ENCODE assay signal across 8 mouse cellular contexts in the genomic region with DNA sequence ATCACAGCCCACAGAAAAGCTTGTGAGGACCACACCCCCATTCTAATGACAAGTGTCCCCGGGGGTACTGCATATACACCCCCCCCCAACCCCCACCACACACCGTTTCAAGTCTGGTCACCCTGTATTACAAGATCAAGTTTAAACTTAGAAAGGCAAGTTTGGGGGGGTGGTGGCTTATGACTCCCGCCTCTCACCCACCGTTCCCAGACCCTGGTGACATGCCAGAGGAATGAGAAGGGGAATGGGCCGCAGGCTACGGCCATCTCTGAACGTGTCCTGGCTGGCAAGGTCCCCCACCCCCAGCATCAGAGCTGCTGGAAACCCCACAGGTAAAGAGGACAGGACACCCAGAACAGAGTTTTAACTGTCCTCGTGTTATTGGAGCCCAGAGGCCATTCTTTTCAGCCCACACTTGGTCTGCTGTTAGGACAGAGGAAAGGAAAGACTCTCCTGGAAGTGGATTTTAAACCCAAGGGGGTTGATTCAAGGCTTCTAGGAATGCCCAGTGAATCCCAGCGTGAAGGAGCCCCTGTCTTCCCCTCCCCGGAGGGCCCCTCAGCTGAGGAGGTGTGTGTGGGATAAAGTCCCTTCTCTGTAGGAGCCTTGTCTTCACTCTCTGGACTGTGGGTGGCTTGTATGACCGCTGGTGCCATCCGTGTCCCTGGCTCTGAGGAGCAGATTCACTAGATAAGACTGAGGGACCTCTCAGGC. TPM values are rescaled to one million over a fixed set of nuclear protein-coding genes. Genes with fewer than 3 reads are reported as not detected.
A peak's percentile ranks its signal among the peaks of the same experiment; 100 is the strongest.
DNase-seq lines count a peak whose midpoint lies in the region; ATAC-seq and TF ChIP-seq lines count a peak whose summit lies in the region.

No protein-coding gene starts in this region.

- 0 out of 2 replicates have a peak, but pooled peaks have one; percentile 15 for ATAC-seq in heart, embryonic 12.5 days (ENCODE audit: insufficient number of reproducible peaks, low FRiP score)
- no peak for ATAC-seq in heart, postnatal 0 days (ENCODE audit: insufficient read depth, low read depth)

- TF ChIP-seq EP300 in heart, postnatal 0 days (IDR thresholded peaks at IDR 0.05; ENCODE audit: low read depth) = no peak

- H3K27ac ChIP-seq in heart, embryonic 12.5 days (ENCODE audit: poor library complexity, severe bottlenecking) = peak overlapping the region; percentile 41; the same call in 1 of the 2 replicates
- H3K27ac ChIP-seq in heart, postnatal 0 days (ENCODE audit: low read depth) = peak overlapping the region; percentile 83

- no peaks in the 10 kb centered on the region for H3K36me3 ChIP-seq in heart, embryonic 12.5 days
- H3K36me3 ChIP-seq in heart, postnatal 0 days (replicated peaks; ENCODE audit: control insufficient read depth, insufficient read depth, low read length) = no peaks in the 10 kb centered on the region

- H3K4me2 ChIP-seq in heart, embryonic 12.5 days = peak overlapping the region; percentile 90
- H3K4me2 ChIP-seq in heart, postnatal 0 days (ENCODE audit: low read depth, low read length) = peak overlapping the region; percentile 81

- 19% methylated on average over 12 of the region's 12 CpGs for WGBS in heart, embryonic 12.5 days
- WGBS in heart, postnatal 0 days = 7% methylated on average over 12 of the region's 12 CpGs

- intact Hi-C loops in heart, postnatal 14 days (cut with DNase I) = no loop called here

- peaks cover 42% of the 10 kb centered on the region for H3K4me1 ChIP-seq in heart, embryonic 12.5 days (replicated peaks)
- peaks cover 30% of the 10 kb centered on the region for H3K4me1 ChIP-seq in heart, postnatal 0 days (ENCODE audit: control insufficient read depth, insufficient read depth)

- H3K27me3 ChIP-seq in heart, embryonic 12.5 days (replicated peaks) = no peaks in the 10 kb centered on the region
- no peaks in the 10 kb centered on the region for H3K27me3 ChIP-seq in heart, postnatal 0 days (ENCODE audit: control insufficient read depth, insufficient read depth, low read length)

- no peaks in the 10 kb centered on the region for H3K9me3 ChIP-seq in heart, embryonic 12.5 days (replicated peaks)
- no peaks in the 10 kb centered on the region for H3K9me3 ChIP-seq in heart, postnatal 0 days (replicated peaks; ENCODE audit: control insufficient read depth, low read length)

- no peak for DNase-seq in heart, postnatal 14 days
- peak; percentile 19 for DNase-seq in NIH3T3 (ENCODE audit: low read depth)
- peak; percentile 8 for DNase-seq in heart, postnatal 0 days (ENCODE audit: low spot score)
- peak; percentile 47 for DNase-seq in lung, postnatal 10 days
- no peak for DNase-seq in left cerebral cortex, adult 9 months (ENCODE audit: low spot score in 2 of 2)
- no peak for DNase-seq in adrenal gland, adult 8-10 months
- DNase-seq in T-cell, adult 2 months (ENCODE audit: low spot score) = no peak

- peak overlapping the region; percentile 95 for H3K9ac ChIP-seq in heart, embryonic 12.5 days
- H3K9ac ChIP-seq in heart, postnatal 0 days (replicated peaks; ENCODE audit: low read depth, low read length) = peak overlapping the region; percentile 91

- peak overlapping the region; percentile 97 for H3K4me3 ChIP-seq in heart, embryonic 12.5 days
- peak overlapping the region; percentile 81 for H3K4me3 ChIP-seq in heart, postnatal 0 days (ENCODE audit: low read depth, low read length)

- no peak for TF ChIP-seq CTCF in heart, postnatal 0 days (IDR thresholded peaks at IDR 0.05; ENCODE audit: low read depth)

RNA-seq across cellular contexts. Expression of a gene that starts 0.9 kb away (rescaled TPM):
- 41.1 and 41.7 TPM in 2 replicates for polyA plus RNA-seq in heart, embryonic 12.5 days (2016; fragmentation: Nextera tagmentation; extraction: Ambion mirVana)
- total RNA-seq in heart, postnatal 14 days (2021) = 10 to 100 TPM; 52.4 to 54.2 TPM
- 66.6 and 68.8 TPM in 2 replicates for total RNA-seq in heart, postnatal 0 days (2014; rRNA removed; ENCODE audit: low replicate concordance)
- polyA plus RNA-seq in heart, postnatal 0 days (2015; fragmentation: Nextera tagmentation; extraction: Ambion mirVana) = 19.3 and 19.9 TPM in 2 replicates
- 10 to 100 TPM; 32.1 to 64.5 (median 44.8) TPM for total RNA-seq in adrenal gland, adult 8-10 months (2022)

RNA-seq across cellular contexts. Expression of a gene that starts 22.9 kb away (rescaled TPM):
- polyA plus RNA-seq in heart, embryonic 12.5 days (2016; fragmentation: Nextera tagmentation; extraction: Ambion mirVana) = 14.7 and 18.0 TPM in 2 replicates
- total RNA-seq in heart, postnatal 14 days (2021) = 10 to 100 TPM; 17.9 to 18.7 TPM
- total RNA-seq in heart, postnatal 0 days (2014; rRNA removed; ENCODE audit: low replicate concordance) = 13.8 and 29.0 TPM in 2 replicates
- 14.5 and 15.4 TPM in 2 replicates for polyA plus RNA-seq in heart, postnatal 0 days (2015; fragmentation: Nextera tagmentation; extraction: Ambion mirVana)
- total RNA-seq in adrenal gland, adult 8-10 months (2022) = 10 to 100 TPM; 24.6 to 53.8 (median 41.2) TPM

RNA-seq across cellular contexts. Expression of a gene that starts 41.4 kb away (rescaled TPM):
- polyA plus RNA-seq in heart, embryonic 12.5 days (2016; fragmentation: Nextera tagmentation; extraction: Ambion mirVana) = 0.72 and 1.3 TPM in 2 replicates
- not detected for total RNA-seq in heart, postnatal 14 days (2021)
- total RNA-seq in heart, postnatal 0 days (2014; rRNA removed; ENCODE audit: low replicate concordance) = not detected in 2 replicates
- polyA plus RNA-seq in heart, postnatal 0 days (2015; fragmentation: Nextera tagmentation; extraction: Ambion mirVana) = not detected in 2 replicates
- total RNA-seq in adrenal gland, adult 8-10 months (2022) = under 1 TPM in 1 of 4 experiments, not detected in 3; 0.93 TPM

RNA-seq across cellular contexts. Expression of a gene that starts 51.8 kb away (rescaled TPM):
- polyA plus RNA-seq in heart, embryonic 12.5 days (2016; fragmentation: Nextera tagmentation; extraction: Ambion mirVana) = 949 and 971 TPM in 2 replicates
- 100 to 1,000 TPM; 645 to 715 TPM for total RNA-seq in heart, postnatal 14 days (2021)
- 2,397 and 2,522 TPM in 2 replicates for total RNA-seq in heart, postnatal 0 days (2014; rRNA removed; ENCODE audit: low replicate concordance)
- 877 and 933 TPM in 2 replicates for polyA plus RNA-seq in heart, postnatal 0 days (2015; fragmentation: Nextera tagmentation; extraction: Ambion mirVana)
- total RNA-seq in adrenal gland, adult 8-10 months (2022) = 100 to 1,000 TPM; 682 to 769 (median 720) TPM

RNA-seq across cellular contexts. Expression of a gene that starts 57.6 kb away (rescaled TPM):
- polyA plus RNA-seq in heart, embryonic 12.5 days (2016; fragmentation: Nextera tagmentation; extraction: Ambion mirVana) = 43.1 and 47.0 TPM in 2 replicates
- total RNA-seq in heart, postnatal 14 days (2021) = 10 to 100 TPM; 45.1 to 46.6 TPM
- total RNA-seq in heart, postnatal 0 days (2014; rRNA removed; ENCODE audit: low replicate concordance) = 38.3 and 42.8 TPM in 2 replicates
- 12.9 and 13.6 TPM in 2 replicates for polyA plus RNA-seq in heart, postnatal 0 days (2015; fragmentation: Nextera tagmentation; extraction: Ambion mirVana)
- total RNA-seq in adrenal gland, adult 8-10 months (2022) = 10 to 100 TPM; 69.2 to 98.2 (median 77.7) TPM

Comparison
In these comparisons a context has a peak if more than half of its experiments do, and no peak if none do; other contexts are left out.
1. DNase-seq: peak in NIH3T3 (single experiment), heart, postnatal 0 days (single experiment) and lung, postnatal 10 days (single experiment); none in heart, postnatal 14 days (0 of 2), left cerebral cortex, adult 9 months (0 of 2), adrenal gland, adult 8-10 months (single experiment) and T-cell, adult 2 months (single experiment).